Mouse (Mus musculus): Measurements from ENCODE around the gene Ccser1. TPM values are rescaled to one million over a fixed set of nuclear protein-coding genes. Genes with fewer than 3 reads are reported as not detected.

Gene Ccser1
- total and polyA plus RNA-seq, 2 experiments from 2014 or later: 14.9 to 48.7 TPM

- no peak for ATAC-seq
Measured at GRCm38 (mm10) chr6:61522108-61522507, 342.0 kb downstream of the Ccser1 start.

DNA sequence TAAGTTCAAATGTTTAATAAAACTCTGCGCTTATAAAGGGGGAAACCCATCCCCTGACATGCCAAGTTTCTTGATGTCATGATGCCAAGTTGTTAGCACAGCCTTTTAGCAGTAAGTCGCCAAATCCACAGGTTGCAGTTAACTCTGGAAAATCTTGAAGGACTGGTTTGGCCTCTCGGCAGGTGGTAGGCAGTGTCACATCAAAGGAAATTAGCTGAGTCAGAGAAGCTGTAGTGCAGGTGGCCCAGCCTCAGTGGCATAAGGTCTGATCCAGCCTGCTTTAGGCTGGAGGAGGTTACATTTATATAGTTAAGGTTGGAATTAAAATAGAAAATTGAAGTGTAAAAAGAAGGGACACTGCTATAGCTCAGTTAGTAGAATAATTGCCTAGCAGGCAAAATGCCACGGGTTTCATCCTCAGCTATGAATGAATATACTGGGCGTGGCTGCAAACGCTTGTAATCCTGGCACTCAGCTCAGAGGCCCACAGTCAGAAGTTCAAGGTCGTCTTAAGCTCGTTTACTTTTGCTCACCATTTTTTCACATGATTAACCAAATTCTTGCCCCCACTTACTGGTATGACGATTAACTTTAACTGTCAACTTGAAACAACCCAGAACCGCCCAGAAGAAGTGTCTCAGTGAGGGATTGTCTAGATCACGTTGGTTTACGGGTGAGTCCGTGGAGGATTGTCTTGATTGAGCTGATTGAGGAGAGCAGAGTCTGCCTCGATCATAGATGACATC is 343.8 kb downstream of the Ccser1 start:
- peak; percentile 9 for DNase-seq (ENCODE audit: low spot score)
- WGBS: 50% methylated on average over 14 of the region's 14 CpGs
- no peaks in the 10 kb centered on the region for H3K9me3 ChIP-seq (ENCODE audit: low read length)
- no peak for ATAC-seq
- no peak overlapping the region for H3K27ac ChIP-seq
- no peak overlapping the region for H3K4me2 ChIP-seq (ENCODE audit: low read depth, low read length)
- no peak for TF ChIP-seq CTCF (IDR thresholded peaks at IDR 0.05; ENCODE audit: low read depth)
- no peaks in the 10 kb centered on the region for H3K4me1 ChIP-seq (ENCODE audit: insufficient read depth, low read length)
- no peak overlapping the region for H3K4me3 ChIP-seq (ENCODE audit: low read length)
- no peaks in the 10 kb centered on the region for H3K36me3 ChIP-seq (ENCODE audit: insufficient read depth, low read length)
- no peak overlapping the region for H3K9ac ChIP-seq (replicated peaks; ENCODE audit: low read length)
- H3K27me3 ChIP-seq (ENCODE audit: insufficient read depth, low read length): no peaks in the 10 kb centered on the region

More at GRCm38 (mm10) chr6:61522108-61522507, 342.0 kb downstream of the Ccser1 start:
- H3K27ac ChIP-seq: no peak overlapping the region
- H3K9me3 ChIP-seq (ENCODE audit: low read length): no peaks in the 10 kb centered on the region
- H3K4me2 ChIP-seq (ENCODE audit: low read depth, low read length): no peak overlapping the region
- no peaks in the 10 kb centered on the region for H3K36me3 ChIP-seq (ENCODE audit: insufficient read depth, low read length)
- H3K4me3 ChIP-seq (ENCODE audit: low read length): no peak overlapping the region
- no peaks in the 10 kb centered on the region for H3K4me1 ChIP-seq (ENCODE audit: insufficient read depth, low read length)
- H3K9ac ChIP-seq (replicated peaks; ENCODE audit: low read length): no peak overlapping the region
- TF ChIP-seq CTCF (IDR thresholded peaks at IDR 0.05; ENCODE audit: low read depth): no peak
- DNase-seq (ENCODE audit: low spot score): peak; percentile 42
- H3K27me3 ChIP-seq (ENCODE audit: insufficient read depth, low read length): no peaks in the 10 kb centered on the region
- WGBS: 39% methylated on average over 3 of the region's 3 CpGs

- Histone ChIP-seq H3K9me3 (ENCODE audit: low read length) (no peaks in the 10 kb centered on the region), H3K4me1 (ENCODE audit: insufficient read depth, low read length) (0 out of 2 replicates have a peak, but pooled peaks cover 4% of the 10 kb centered on the region), H3K9ac (replicated peaks; ENCODE audit: low read length) (no peak overlapping the region), H3K4me2 (ENCODE audit: low read depth, low read length) (no peak overlapping the region), H3K36me3 (ENCODE audit: insufficient read depth, low read length) (no peaks in the 10 kb centered on the region), H3K4me3 (ENCODE audit: low read length) (no peak overlapping the region), H3K27me3 (ENCODE audit: insufficient read depth, low read length) (no peaks in the 10 kb centered on the region), H3K27ac (no peak overlapping the region)
- peak; percentile 80; the same call in 1 of the 2 replicates for ATAC-seq
- TF ChIP-seq CTCF (IDR thresholded peaks at IDR 0.05; ENCODE audit: low read depth): no peak
- peak; percentile 69 for DNase-seq (ENCODE audit: low spot score)
Measured at GRCm38 (mm10) chr6:61540732-61541131, 360.6 kb downstream of the Ccser1 start.

DNA sequence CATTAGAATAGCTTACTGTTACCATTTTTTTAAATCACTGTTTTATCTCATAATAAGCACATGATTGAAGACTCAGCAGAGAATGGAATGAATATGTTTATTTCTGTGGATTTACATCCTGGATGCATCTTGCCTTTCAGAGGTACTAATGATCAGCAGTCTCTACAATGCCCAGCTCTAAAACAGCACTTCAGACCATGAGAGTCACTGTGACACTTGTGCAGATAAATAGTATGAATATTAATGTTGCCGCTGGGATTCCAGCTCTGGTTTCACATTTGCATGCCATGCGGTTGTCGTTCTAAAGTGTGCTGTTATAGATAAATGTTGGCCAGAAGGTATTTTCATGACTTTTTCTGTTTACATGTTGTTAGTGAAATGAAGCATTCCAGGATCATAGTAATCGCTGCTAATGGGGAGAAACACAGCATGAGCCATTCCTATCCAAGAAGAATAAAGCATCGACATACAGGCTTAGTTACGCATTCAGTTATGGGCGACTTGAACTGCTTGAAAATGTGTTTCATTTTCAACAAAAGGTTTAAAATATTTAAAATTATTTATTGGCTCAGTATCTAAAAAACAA is 363.4 kb downstream of the Ccser1 start:
- Histone ChIP-seq H3K4me3 (ENCODE audit: low read length) (no peak overlapping the region), H3K9ac (replicated peaks; ENCODE audit: low read length) (no peak overlapping the region), H3K36me3 (ENCODE audit: insufficient read depth, low read length) (no peaks in the 10 kb centered on the region), H3K27ac (no peak overlapping the region), H3K4me1 (ENCODE audit: insufficient read depth, low read length) (0 out of 2 replicates have a peak, but pooled peaks cover 4% of the 10 kb centered on the region), H3K4me2 (ENCODE audit: low read depth, low read length) (peak overlapping the region; percentile 33), H3K9me3 (ENCODE audit: low read length) (no peaks in the 10 kb centered on the region), H3K27me3 (ENCODE audit: insufficient read depth, low read length) (no peaks in the 10 kb centered on the region)
- peak; percentile 49 for DNase-seq (ENCODE audit: low spot score)
- WGBS: 26% methylated on average over 7 of the region's 7 CpGs
- no peak for ATAC-seq
- no peak for TF ChIP-seq CTCF (IDR thresholded peaks at IDR 0.05; ENCODE audit: low read depth)

- Histone ChIP-seq H3K4me1 (ENCODE audit: insufficient read depth, low read length) (no peaks in the 10 kb centered on the region), H3K4me2 (ENCODE audit: low read depth, low read length) (no peak overlapping the region), H3K9me3 (ENCODE audit: low read length) (no peaks in the 10 kb centered on the region), H3K4me3 (ENCODE audit: low read length) (no peak overlapping the region), H3K9ac (replicated peaks; ENCODE audit: low read length) (no peak overlapping the region), H3K27me3 (ENCODE audit: insufficient read depth, low read length) (no peaks in the 10 kb centered on the region), H3K36me3 (ENCODE audit: insufficient read depth, low read length) (no peaks in the 10 kb centered on the region), H3K27ac (no peak overlapping the region)
- TF ChIP-seq CTCF (IDR thresholded peaks at IDR 0.05; ENCODE audit: low read depth): no peak
- ATAC-seq: no peak
- WGBS: 60% methylated on average over 2 of the region's 2 CpGs
- no peak for DNase-seq (ENCODE audit: low spot score)
Measured at GRCm38 (mm10) chr6:61567551-61567950, 387.4 kb downstream of the Ccser1 start.

- DNase-seq (ENCODE audit: low spot score): no peak
Measured at GRCm38 (mm10) chr6:61567967-61568366, 387.8 kb downstream of the Ccser1 start.

DNA sequence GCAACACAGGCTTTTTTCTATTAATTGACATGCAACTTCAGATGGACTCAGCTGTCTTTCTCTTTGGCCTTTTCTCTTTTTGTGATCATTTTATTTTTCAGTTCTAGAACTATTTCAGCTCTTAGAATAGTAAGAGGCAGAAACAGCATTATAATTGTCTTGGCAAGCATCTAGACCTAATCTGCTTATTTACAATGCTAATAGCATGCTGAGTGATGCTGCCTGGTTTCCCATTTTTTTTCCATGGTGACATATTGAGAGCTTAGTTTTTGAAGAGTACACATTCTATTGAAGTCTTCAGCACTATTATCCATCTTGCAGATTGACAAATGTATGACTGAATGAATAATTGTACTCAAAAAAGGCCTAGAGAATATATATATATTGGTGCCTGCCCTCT is 401.6 kb downstream of the Ccser1 start:
- no peaks in the 10 kb centered on the region for H3K9me3 ChIP-seq (ENCODE audit: low read length)
- no peaks in the 10 kb centered on the region for H3K27me3 ChIP-seq (ENCODE audit: insufficient read depth, low read length)
- H3K27ac ChIP-seq: no peak overlapping the region
- no peak overlapping the region for H3K4me3 ChIP-seq (ENCODE audit: low read length)
- no peak for ATAC-seq
- H3K4me2 ChIP-seq (ENCODE audit: low read depth, low read length): no peak overlapping the region
- no peak for TF ChIP-seq CTCF (IDR thresholded peaks at IDR 0.05; ENCODE audit: low read depth)
- no peaks in the 10 kb centered on the region for H3K4me1 ChIP-seq (ENCODE audit: insufficient read depth, low read length)
- no peaks in the 10 kb centered on the region for H3K36me3 ChIP-seq (ENCODE audit: insufficient read depth, low read length)
- no peak overlapping the region for H3K9ac ChIP-seq (replicated peaks; ENCODE audit: low read length)
- DNase-seq (ENCODE audit: low spot score): no peak

More at GRCm38 (mm10) chr6:61567967-61568366, 387.8 kb downstream of the Ccser1 start:
- H3K4me2 ChIP-seq (ENCODE audit: low read depth, low read length): no peak overlapping the region
- WGBS: 83% methylated on average over 8 of the region's 8 CpGs
- no peaks in the 10 kb centered on the region for H3K4me1 ChIP-seq (ENCODE audit: insufficient read depth, low read length)
- no peak overlapping the region for H3K9ac ChIP-seq (replicated peaks; ENCODE audit: low read length)
- ATAC-seq: no peak
- no peaks in the 10 kb centered on the region for H3K27me3 ChIP-seq (ENCODE audit: insufficient read depth, low read length)
- H3K4me3 ChIP-seq (ENCODE audit: low read length): no peak overlapping the region
- H3K36me3 ChIP-seq (ENCODE audit: insufficient read depth, low read length): no peaks in the 10 kb centered on the region
- no peak overlapping the region for H3K27ac ChIP-seq
- no peak for TF ChIP-seq CTCF (IDR thresholded peaks at IDR 0.05; ENCODE audit: low read depth)
- H3K9me3 ChIP-seq (ENCODE audit: low read length): no peaks in the 10 kb centered on the region

Data from hindbrain, postnatal 0 days (tissue).